Mouse (Mus musculus): ENCODE data around the gene Cyb561d2.

GRCm38 (mm10) chr9:107567702-107568319, 25.8 kb upstream of the Cyb561d2 start, which contains the start of gene Hyal2:
- TF ChIP-seq CTCF (IDR thresholded peaks at IDR 0.05; ENCODE audit: borderline replicate concordance, extremely low read depth, insufficient read depth, insufficient read length), result no peak
- no peak for TF ChIP-seq POLR2A (IDR thresholded peaks at IDR 0.05; ENCODE audit: borderline replicate concordance, extremely low read depth, insufficient read depth, insufficient read length, poor library complexity, severe bottlenecking)

All from brain, embryonic 14.5 days (tissue).